Mouse (Mus musculus): ENCODE measurements at regions not wholly inside any gene's neighbourhood (a gene's known extent, or its start where the extent isn't known, plus 50 kb on each side); places are given as distances from the start of the nearest gene placed in this dataset.
"Not testable (repeated sequence)": the region's sequence is repeated elsewhere in the genome, so short reads cannot be mapped to it uniquely, and the experiment has no call there.

- peak; percentile 45 for DNase-seq
These were observed 55.6 kb upstream of the Cdyl start for GRCm38 (mm10) chr13:35604061-35604460.

- no peak for DNase-seq
These were observed 54.9 kb upstream of the Cdyl start for GRCm38 (mm10) chr13:35604765-35605164.

GRCm38 (mm10) chr13:35606857-35607561 lies 52.6 kb upstream of the Cdyl start:
- not testable (repeated sequence) for DNase-seq

- DNase-seq, result no peak
These were observed 51.9 kb upstream of the Cdyl start for GRCm38 (mm10) chr13:35607710-35608109.

Data from gastrocnemius, postnatal 10 days (tissue).